Mouse (Mus musculus): ENCODE measurements at regions not wholly inside any gene's neighbourhood (a gene's known extent, or its start where the extent isn't known, plus 50 kb on each side); places are given as distances from the start of the nearest gene placed in this dataset.

DNA sequence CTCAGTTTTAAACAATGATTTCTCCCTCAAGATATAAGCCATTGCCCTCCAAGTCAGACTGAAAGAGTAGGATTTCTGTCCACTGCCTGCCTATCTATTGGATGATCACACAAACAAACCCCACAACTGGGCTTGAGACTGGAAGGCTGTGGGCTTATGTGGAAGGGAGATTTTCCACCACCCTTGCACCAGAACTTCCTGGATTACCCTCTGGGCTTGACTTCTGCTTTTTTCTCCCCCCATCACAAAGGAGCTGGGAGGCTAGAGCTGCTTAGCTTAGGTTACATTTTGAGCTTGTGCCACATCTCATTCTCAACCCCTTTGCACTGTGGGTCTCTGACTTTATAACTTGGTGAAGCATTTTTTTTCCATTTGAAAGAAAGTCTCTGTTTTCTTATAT, 200.7 kb upstream of the Adgrl3 start:
- TF ChIP-seq POLR2A (IDR thresholded peaks at IDR 0.05; ENCODE audit: control insufficient read depth, low read depth, low read length) (no peak), CTCF (IDR thresholded peaks at IDR 0.05; ENCODE audit: control insufficient read depth, insufficient read depth, insufficient replicate concordance, low read depth, low read length) (no peak)

Measured in testis, adult 2 months (tissue).